Mouse (Mus musculus) liver, adult 2 months (tissue): ENCODE measurements around the gene Cish.

Source experiments
- CTCF ChIP-seq: fragments of 200-500 bp; IDR thresholded peaks from 2 replicates; pipeline ENCODE4 v1.5.1; 2011; ENCODE audit warnings: low read depth, low read length, control low read depth
- POLR2A ChIP-seq: fragments of 200-500 bp; IDR thresholded peaks from 2 replicates; pipeline ENCODE4 v1.6.1; 2011; ENCODE audit warnings: low read length, control low read depth; ENCODE audit not compliant: insufficient read depth; ENCODE audit errors: extremely low read depth

GRCm38 (mm10) chr9:107280322-107281027, 15.4 kb upstream of the Cish start:
- TF ChIP-seq CTCF (no peak), POLR2A (no peak)
